Mouse (Mus musculus) frontal cortex, adult 2 months (tissue): ENCODE results near the gene Ankrd12. TPM values are rescaled to one million over a fixed set of nuclear protein-coding genes. Genes with fewer than 3 reads are reported as not detected.
"Not testable (repeated sequence)": the region's sequence is repeated elsewhere in the genome, so short reads cannot be mapped to it uniquely, and the experiment has no call there.

Experiments used
- DNase-seq, 2 experiments: peaks; one replicate each; pipeline ENCODE4 v3.0.0; 2022; ENCODE audit warnings: low spot score in 1 of 2; ENCODE audit errors: extremely low spot score in 1 of 2
- polyA plus RNA-seq: library from polyadenylated mRNA; depleted of rRNA; stranded (reverse); fragments of >200 nt; gene quantifications from 2 replicates; pipeline ENCODE4 v1.2.3, GENCODE M21; 2012

Gene Ankrd12
- polyA plus RNA-seq, 1 experiment, result 26.1 TPM

DNA sequence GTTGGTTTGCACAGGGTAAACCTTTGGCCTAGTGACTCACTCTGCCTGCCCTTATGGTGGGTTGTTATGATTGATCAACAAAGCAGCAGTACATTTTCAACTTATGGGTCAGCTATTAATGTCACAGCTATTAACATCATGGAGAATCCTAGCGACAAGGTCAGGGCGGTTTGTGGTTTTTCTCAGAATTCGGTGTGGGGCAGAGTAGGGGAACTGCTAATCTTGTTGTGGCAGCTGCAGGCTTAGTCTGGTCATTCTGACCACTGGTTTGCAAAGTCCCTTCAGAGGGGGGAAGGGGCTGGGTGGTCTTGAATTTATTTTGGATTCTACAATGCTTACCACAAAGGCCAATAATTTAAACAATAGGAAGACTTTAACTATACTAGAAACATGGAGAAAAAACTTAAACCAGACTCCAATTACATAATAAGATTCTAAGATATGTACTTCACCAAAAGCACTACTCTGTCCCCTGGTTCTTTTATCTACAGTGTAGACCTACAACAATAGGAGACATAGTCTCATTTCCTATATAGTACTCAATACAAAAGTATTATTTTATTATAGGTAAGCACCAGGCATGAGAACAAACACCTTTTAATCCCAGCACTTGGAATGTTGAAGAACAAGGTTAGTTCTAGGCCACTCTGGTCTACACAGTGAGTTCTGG, 88.6 kb downstream of the Ankrd12 start:
- no peak for DNase-seq

DNA sequence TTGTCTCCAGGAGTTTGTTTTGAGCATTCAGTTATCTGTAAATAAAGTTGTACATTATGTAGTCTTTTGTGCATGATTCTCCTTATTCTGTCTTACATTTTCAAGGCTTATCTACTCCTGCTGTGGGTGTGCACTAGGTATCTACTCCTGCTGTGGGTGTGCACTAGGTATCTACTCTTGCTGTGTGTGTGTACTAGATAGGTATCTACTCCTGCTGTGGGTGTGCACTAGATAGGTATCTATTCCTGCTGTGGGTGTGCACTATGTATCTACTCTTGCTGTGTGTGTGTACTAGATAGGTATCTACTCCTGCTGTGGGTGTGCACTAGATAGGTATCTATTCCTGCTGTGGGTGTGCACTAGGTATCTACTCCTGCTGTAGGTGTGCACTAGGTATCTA, 100.2 kb downstream of the Ankrd12 start:
- not testable (repeated sequence) for DNase-seq

DNA sequence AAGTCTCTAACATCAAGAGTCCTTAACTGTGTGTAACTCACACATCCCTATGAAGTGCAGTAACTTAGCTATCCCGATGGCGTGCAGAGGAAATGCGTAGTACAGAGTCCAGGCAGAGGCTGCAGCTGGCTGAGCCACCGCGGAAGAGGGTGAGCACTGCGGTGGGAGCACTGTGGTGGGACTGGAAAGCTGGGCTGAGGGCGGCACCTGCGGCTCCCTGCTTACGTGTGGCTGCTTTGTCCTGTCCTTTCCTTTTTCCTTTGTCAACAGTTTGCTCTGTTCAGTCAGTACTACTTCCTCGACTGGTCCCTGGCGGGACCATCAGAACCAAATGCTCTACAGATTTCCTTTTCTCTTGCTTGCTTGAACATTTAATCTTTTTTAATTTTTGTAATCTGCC, 109.1 kb downstream of the Ankrd12 start:
- no peak for DNase-seq

DNA sequence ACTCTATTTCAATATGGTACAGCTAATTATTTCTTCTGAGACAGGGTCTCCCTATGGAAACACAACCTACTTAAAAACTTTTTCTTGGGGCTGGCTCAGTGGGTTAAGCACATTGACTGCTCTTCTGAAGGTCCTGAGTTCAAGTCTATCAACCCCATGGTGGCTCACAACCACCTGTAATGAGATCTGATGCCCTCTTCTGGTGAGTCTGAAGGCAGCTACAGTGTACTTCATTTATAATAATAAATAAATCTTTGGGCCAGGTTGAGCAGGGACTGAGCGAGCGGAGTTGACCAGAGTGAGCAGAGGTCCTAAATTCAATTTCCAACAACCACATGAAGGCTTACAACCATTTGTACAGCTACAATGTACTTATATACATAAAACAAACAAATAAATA, 114.6 kb downstream of the Ankrd12 start:
- no peak for DNase-seq

DNA sequence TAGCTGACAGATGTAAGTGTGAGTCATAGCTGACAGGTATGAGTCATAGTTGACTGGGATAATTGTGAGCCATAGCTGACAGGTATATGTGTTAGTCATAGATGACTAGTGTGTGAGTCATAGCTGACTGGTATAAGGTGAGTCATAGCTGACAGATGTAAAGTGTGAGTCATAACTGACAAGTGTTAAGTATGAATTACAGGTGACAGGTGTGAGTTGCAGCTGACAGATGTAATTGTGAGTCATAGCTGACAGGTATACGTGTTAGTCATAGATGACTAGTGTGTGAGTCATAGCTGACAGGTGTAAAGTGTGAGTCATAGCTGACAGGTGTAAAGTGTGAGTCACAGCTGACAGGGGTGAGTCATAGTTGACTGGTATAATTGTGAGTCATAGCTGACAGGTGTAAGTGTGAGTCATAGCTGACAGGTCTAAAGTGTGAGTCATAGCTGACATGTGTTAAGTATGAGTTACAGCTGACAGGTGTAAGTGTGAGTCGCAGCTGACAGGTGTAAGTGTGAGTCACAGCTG, 115.2 kb downstream of the Ankrd12 start:
- DNase-seq, result peak; percentile 28 to 53

DNA sequence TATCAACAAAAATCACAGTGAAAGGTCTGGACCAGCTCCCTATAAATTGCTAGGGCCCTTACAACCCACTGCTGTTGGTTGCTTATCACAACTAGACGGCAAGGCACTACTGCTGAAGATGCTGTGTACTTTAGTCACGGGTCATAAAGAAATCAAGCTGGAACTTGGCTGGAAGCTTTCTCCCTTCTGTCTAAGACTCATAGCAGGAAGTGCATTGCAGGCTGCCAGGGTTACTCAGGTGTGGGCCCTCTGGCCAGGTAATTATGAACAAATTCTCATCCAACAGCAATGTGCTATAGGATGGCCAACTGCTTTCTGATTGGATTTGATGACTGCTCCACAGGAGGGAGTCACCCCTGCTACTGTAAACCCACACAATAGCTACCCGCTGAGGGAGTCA, 117.9 kb downstream of the Ankrd12 start:
- no peak for DNase-seq

DNA sequence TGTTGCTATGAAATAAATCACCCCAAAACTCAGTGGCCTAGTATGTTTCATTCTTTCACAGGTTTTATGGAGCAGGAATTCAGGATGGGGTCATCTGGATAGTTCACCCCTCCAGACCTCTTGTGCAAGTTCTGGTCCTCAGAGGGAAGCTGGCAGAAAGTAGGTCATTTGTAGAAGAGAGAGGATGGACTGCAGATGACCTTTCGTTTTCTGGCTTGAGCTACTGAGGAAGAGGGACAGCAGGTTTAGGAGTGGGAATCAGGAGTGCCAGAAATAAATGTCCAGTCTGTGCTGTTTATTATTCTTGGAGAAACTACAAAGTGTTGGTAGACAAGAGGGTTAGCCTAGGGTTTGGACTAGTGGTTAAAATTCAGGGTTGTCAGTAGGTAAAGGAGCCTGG, 118.5 kb downstream of the Ankrd12 start:
- DNase-seq, result no peak

DNA sequence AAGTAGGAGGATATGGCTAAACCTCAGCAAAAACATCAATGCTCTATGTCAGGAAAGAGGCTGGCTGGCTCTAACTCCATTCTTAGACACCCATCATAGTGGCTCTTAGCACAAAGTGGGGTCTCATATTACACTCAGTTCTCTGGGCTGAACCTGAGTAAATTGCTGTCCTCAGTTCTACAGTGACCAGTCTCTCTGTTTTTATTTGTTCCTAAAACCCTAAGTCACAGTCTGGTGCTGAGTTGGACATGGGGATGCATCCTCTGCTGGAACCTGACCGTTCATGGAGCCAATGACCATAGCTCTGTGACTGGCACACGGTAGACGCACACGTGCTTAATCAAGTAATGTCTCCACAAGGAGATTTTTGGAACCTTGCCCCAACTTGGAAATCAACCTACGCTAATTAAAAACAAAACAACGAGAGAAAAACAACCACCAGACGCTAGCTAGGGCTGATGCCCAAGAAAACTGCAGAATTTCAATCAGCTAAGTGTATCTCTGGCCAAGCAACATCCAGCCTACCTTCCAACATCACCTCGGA, 119.0 kb downstream of the Ankrd12 start:
- no peak for DNase-seq

DNA sequence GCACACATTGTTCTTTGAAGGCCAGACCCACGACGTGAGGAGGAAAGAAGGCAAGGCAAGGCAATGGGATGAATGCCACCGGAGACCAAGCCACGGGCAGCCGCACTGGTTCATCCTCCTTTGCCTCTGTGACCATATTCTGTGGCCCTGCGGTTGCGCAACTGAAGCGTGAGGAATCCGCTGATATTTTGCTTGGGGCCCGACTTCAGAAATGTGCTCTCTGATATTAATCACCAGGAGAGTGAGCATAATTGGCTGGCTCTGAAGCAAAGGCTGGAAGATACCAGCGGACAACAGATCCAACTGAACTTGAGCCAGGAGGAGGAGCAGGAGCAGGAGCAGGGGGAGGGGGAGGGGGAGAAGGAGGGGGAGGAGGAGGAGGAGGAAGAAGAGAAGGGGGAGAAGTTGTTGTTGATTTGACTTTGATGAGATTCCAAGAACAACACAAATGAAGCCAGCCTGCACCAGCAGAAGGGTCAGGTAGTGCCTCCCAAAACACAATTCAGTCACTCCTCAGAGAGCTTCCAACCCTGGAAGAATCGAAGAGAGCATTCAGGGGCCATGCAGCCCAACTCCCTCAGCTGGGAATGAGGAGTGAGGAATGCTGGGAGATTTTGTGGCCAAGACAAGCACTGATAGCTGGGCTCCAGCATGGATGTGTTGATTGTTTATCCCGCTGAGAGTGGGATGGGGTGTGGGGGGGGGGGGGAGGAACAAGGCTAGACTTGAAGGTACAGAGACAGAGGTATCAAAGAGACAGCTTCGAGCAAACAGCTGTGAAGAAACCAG, 119.7 kb downstream of the Ankrd12 start:
- DNase-seq, result no peak

DNA sequence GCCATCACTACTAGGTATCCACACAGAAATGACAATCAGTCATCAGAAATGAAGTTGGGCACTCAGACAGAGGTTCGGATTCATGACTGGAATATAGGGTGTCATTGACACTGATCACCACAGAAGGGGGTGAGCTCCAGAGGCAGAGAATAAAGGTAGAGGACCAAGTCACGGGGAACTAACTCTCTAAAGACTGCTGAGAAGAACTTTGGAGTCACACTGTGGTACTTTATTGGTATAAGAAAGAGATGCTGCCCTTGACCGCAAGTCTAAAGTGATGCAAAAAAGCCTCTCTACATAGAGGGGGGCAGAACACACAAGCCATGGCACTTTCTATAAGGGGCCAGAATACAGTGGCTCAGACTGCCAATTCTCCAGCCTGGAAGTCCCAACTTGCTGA, 120.7 kb downstream of the Ankrd12 start:
- DNase-seq, result no peak

DNA sequence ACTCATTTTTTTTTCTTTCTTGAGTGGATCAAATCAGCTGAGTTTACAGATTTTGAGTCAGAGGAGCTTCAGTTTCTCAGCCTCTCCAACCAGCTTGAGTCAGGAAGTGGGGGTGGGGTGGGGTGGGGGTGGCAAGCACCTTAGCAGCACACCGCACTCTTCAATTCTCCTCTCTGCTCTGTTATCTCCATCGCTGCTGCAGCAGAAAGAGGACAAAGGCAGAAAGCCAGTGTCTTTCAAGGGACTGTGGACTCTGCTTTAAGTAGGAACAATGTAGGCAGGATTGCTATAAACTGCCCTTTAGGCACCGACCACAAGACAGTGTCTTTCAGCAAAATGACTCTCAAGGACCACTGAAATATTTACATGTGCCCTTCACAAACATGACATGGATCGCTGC, 122.9 kb downstream of the Ankrd12 start:
- DNase-seq, result no peak

DNA sequence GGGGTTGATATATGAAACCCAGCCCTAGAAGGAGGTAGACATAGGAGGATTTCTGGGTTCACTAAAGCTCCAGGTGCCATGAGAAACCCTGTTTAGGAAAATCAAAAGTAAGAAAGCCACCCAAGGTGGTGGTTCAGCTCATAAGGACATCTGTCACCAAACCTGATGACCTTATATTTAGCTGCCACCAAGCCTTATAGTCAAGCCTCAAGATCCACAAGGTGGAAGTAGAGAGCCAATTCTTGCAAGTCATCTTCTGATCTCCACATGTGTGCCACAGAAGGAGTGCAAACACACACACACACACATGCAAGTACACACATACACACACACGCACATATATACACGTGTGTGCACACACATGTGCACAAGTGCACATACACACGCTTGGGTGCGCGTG, 124.8 kb downstream of the Ankrd12 start:
- peak in 1 of 2 experiments; percentile 26 for DNase-seq

DNA sequence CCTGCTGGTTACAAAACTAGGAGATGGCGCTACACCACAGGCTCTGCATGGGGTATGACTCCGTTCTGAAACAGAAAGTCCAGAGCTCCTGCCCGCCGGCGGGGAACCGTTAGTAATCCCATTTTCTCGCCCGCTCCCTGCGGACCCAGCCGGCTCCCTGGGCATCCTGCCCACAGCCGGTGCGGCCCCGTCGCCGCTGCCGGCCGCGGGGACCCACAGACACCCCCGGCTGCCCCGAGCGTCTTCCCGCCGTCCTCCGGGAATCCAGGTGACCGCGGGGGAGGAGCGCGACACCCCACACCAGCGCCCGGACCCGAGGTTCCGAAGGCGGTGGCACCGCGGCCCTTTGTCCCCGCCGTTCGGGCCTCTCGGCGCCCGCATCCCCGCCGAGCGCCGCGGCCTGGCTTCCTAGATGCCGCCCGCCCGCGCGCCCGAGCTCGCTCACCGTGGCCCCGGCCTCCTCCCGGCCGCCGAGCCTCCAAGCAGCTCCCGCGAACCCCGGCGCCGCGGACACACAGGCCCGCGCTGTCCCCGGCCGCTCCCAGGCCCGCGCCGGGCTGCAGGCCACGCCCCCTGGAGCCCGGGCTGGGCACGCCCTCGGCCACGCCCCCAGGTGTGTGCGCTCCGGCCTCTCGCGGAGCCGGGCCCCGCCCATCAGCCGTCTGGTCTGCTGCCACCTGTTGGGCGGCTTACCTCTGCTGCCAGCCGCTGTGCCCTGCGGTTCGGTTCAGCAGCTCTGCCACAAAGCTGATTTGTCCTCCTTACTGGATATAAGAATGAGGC, 126.1 kb downstream of the Ankrd12 start, which contains the start of gene Twsg1:
TSS of gene Twsg1 (minus strand) at position 605 of the 783 bp plus-strand sequence.
- peak; percentile 63 to 92 for DNase-seq

DNA sequence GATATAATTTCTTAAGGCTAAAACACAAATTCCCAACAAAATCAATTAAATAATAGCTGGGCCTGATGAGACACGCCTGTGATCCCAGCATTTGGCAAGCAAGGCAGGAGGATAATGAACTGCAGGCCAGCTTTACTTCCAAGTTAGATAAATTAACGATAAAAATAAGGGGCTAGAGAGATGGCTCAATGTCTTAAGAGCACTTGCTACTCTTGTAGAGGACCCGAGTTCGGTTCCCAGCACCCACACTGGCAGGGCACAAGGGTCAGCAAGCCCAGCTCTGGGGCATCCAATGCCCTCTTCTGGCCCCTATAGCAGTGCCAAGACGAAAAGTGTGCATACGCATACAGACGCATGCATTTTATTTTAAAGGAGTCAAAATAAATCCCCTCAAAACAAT, 126.7 kb downstream of the Ankrd12 start:
- DNase-seq, result no peak

DNA sequence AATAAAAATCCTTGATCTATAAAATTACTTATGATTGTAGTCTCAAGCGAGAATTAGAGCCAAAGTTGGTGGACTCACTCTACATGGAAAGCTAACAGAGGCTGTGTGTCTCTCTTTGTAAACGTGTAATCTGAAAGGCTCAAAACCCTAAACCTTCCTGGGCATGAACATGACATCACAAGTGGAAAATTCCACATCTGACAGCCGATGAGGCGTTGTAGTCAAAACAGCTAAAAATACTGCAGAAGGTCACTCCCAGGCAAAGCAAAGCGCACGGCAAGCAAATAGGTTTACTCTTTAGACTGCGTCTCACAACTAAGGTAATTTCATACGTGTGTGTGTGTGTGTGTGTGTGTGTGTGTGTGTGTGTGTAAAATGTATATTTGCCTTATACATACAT, 129.6 kb downstream of the Ankrd12 start:
- no peak for DNase-seq

DNA sequence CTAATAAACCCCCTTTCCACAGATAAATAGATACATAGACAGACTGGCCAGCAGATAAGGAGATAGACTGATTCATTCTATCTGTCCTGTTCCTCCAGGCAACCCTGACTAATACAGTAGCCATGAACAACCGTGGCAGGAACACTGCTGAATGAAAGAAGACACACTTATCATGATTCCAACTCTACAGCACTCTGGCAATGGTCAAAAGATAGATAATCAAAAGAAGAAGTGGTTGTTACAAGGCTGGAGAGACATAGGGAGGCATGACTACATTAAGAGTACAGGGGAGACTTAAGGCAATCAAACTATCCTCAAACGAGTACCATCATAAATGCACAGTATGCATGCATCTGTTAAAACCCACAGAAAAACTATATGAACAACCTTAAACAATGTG, 131.5 kb downstream of the Ankrd12 start:
- DNase-seq, result no peak

DNA sequence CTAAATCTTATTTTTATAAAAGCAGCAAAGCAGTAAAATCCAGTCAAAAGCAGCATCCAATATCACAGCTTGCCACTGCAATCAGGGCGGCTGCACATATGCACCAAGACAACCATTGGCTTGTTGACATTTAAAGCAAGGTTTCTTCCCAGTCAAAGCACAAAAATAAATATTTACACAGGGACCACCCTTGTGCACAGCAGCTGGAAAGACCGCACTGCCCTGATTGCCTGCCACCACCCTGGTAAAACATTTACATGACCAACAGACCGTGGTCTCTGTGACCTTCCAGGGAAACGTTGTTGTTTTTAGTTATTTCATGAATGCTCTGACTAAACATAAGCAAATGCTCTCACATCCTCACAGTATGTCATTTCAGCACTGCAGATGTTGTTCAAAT, 134.5 kb downstream of the Ankrd12 start:
- DNase-seq, result no peak

DNA sequence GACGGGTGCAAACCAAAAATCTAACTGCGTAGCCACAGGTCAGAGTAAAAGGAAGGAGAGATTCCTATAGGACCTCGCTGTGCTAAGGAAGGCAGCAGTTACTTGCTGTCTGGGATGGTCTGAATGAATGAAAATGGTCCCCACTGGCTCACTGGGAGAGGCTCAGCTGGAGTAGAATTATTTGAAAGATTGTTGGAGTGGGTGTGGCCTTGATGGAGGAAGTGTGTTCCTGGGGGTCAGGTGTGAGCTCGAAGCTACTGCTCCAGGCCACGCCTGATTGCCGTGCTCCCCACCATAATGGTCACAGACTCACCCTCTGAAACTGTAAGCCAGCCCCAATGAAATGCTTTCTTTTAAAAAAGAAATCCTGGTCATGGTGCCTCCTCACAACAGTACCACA, 135.6 kb downstream of the Ankrd12 start:
- DNase-seq, result no peak

DNA sequence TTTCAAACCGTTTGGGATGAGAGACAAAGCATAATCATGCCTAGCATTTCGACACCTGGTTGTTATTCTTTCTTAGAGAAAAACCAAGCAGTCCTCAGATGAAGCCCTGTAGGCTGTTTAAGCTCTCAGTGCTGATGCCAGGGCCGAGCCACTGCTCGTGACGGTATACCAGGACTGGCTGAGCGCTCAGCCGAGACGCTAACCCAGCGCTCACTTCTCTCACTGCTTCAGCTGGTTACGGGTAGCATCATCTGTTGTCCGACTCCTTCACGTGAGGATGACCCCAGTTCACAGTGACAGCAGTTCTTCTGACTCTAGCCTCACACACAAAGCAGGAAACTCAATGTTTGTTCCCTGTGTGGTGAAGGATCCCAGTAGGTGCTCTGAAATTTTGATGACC, 136.7 kb downstream of the Ankrd12 start:
- DNase-seq, result no peak

DNA sequence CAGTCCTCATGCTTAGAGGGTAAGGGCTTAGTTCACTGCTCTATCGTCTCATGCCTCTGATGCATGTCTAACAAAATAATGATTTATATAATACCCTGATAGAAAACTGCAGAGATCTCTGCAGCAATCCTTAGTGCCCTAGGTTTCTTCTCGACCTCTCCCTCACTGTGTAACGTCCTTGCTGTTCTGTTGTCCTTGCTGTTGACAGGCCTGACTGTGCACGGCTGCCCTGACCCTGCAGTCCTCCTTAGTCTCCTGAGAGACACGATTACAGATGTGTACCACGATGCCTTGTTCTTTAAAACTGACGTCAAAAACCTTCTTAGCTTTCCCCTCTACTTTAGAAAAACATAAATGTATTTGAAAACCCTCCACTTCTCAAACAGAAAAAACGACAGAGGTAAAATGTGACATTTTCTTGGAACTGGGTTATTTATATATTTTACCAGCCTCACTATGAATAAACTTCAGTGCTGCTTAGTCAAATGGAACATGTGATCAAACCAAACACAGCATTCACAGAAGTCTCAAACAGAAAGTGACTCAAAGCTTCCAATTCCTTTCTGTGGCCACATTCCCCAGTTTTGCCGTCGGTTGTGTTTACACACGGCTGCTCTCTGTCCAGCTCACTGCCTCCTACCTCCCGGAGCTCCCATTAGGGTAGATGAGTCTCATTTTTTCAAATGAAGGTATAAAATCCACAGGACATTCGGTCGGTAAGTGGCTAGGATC, 137.3 kb downstream of the Ankrd12 start:
- peak in 1 of 2 experiments; percentile 33 for DNase-seq
